Mouse (Mus musculus) common myeloid progenitor, adult 5-6 weeks (primary cell): ENCODE data around the gene Rsad2. TPM values are rescaled to one million over a fixed set of nuclear protein-coding genes. Genes with fewer than 3 reads are reported as not detected.

Experiments used
- ATAC-seq: replicated peaks from 2 replicates; pipeline ENCODE4 v1.8.0; 2016; ENCODE audit warnings: low read depth, mild to moderate bottlenecking, moderate TSS enrichment, inconsistent platforms; ENCODE audit not compliant: poor library complexity, severe bottlenecking
- total RNA-seq: library from RNA; stranded (forward); fragments of 200-1000, 187-1606 nt; gene quantifications from 2 replicates; pipeline ENCODE4 v1.2.3, GENCODE M21; 2017

The Rsad2 gene
- total RNA-seq, 1 experiment from 2014 or later: 4.1 TPM

DNA sequence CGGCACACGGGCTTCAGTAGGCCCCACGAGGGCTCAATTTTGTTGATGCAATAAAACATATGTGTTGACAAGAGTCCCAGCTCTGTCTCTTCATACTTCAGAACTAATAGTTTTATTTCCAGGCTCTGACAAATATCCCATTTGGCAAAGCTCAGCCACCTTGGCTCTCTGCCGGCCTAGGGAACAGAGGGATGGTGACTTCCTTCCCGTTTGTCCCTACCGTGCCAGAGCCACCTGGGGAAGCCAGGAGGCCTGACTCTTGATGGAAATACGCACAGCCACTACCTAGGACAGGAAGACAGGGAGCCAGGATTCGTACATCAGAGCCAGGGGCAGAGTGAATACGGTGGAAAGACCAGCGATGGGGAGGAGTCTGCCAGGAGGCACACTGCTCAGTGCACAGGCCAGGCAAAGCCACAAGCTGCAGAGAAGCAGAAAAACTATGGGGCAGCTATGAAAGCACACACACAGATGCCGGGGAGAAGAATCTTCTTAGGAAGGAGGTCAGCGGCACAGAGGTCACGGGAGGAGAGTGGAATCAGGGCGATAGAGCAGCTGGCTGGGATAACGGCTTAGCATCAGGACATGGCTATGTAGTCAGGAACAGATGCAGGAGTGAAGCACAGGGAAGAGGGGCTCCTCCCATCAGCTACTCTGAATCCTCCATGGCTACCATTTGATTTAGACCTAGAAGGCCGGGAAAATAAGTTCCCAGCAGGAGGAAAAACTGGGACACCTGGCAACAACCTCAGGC lies 52.7 kb downstream of the Rsad2 start:
- ATAC-seq: no peak

DNA sequence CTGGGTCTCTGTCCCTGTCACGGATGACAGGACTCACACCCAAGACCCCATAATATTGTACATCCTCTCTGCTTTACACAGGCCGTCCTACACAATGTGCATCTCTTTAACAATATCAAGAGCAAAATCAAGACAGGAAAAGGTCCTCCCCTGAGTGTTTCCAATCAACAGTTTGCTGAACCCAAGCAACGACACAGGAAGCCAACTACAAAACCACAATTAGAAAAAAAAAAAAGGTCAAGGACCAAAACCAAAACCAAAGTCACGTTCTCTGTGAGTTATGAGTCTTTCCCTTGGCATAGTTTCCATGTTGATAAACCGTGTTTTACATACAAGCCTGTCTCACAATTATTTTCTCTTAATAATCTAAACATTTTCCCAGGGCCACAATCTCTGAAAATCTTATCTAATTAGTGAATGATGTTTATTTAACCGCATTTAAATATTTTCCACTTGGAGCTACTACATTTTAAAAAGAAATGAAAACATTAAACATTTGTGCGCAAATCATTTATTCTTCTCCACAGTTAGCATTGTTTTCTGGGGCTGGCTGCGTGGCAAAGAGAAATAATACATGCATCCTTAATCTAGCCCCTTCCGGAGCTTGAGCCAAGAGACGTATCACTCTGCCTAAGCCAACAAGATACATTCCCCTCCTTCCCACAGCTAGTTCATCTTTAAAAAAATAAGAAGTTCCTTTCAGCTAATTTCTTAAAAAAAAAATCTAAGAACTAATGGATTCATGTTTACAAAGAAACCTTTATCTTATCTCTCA lies 54.4 kb downstream of the Rsad2 start:
- ATAC-seq: peak; percentile 50

DNA sequence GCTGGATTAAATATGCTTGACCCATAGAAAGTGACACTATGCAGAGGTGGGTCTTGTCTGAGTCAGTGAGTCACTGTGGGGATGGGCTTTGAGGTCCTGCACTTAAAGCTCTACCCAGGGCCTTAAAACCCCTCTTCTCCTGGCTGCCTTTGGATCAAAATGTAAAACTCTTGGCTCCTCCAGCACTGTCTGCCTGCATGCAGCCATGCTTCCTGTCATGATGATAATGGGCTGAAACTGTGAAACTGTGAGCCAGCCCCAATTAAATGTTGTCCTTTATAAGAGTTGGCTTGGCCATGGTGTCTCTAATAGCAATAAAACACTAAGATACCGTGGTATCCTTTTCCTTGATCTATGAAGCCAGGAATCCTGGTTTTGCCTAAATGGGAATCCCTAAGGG lies 55.0 kb downstream of the Rsad2 start:
- no peak for ATAC-seq

DNA sequence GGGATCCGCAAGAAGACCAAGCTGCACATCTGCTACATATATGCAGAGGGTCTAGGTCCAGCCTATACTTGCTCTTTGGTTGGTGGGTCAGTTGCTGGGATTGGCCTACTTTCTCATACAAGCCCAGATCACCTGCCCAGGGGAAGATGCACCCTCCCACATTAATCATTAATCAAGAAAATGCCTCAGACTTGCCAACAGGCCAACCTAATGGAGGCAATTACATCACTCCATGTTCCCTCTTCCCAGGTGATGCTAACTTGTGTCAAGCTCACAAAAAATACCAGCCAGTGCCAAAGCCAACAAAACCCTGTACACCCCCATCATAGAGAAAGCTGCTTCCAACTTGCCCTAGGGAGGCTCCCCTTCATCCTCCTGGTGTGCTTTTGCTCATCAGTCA lies 55.5 kb downstream of the Rsad2 start:
- no peak for ATAC-seq

DNA sequence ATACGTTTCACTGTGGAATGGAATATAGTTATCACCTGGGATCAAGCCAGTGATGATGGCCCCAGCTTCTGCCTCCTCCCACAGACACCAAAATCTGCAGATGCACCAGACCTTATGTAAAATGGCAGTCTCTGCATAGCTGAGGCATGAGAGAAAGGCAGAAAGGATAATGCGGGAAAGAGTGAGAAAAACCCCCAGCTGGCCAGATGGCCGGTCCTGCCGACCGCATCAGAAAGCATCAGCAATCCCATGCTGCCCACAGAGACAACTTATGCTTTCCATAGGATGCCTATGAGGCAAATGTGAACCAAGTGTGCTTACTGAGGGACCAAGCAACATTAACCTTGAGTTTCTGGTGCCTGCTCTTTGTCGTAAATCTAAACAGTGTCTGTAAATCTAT lies 56.9 kb downstream of the Rsad2 start:
- ATAC-seq: no peak

DNA sequence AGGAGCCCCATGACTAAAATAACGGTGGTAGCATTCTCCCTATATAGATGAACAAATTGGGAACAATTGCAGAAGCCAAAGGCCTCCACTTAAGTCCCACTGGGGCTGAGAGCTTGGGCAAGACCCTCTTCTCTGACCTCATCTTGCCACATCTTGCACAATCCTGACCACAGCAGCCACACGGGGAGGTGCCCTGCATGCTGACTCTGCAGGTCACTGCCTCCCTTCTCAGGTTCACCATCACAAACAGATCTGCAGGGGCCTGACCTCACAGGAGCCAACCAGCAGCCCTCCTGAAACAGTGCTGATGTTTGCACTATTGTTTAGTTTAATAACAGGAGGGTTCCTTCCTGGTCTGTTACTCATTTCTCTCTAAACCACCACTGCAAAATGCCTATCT lies 57.7 kb downstream of the Rsad2 start:
- peak; percentile 90 for ATAC-seq

DNA sequence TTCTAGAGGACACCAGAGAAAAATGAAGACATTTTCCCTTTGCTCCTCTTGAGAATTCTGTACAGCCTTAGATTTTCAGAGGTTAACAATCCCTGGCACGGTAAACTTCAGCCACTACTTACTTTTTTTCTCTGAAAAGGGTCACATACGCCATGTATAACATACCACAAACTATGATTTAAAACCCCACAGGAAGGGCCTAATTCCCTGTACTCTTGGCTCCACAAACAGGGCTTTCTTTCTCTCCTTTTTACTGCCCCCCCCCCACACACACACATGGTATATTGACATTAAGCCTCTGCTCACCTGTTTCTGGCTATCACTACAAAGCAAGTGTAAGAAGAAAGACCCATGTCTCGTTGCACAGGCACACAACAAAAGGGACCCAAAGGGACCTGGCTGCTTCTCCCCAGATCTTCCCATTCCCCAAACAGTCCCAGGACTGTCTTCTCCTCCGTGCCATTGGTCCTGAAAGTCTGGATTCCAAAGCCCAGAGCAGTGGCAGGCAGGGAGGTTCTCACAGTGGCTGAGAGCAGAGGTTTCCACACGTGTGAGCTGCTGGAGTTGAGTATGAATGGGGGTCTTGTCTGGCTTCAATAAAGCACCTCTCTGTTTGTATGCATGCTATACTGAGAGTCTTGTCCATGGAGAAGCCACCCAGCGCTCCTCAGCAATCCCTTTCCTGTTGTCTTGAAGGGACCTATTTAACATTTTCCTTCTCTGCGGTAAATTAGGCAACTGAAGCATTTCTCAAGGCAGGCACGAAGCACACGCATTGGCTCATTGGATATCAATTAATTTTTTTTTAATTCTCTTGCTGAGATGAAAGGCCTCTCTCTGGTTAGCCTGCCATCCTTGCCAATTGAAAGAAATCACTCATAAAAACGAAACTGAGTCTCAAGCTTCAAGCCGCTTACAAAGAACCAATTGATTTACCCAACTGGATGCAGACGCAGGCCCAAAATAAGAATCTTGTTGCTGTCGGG lies 61.5 kb downstream of the Rsad2 start:
- no peak for ATAC-seq

DNA sequence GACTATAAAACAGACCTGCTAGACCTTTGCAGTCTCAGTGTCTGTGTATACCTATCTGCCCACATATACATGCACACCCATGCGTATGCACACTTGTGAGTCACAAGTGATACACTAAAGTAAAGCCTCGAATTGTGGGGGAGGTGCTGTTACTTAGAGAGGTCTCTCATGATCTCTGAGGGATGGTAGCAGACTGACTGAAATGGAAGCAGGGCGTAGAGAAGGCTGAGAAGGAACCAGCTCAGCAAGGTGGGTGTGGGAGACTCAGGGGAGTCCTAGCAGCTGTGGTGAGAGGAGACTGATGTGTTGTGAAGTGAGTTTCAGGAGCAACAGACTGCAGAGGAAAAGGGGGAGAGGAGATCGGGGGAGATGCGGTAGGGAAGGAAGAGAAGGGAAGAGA lies 63.0 kb downstream of the Rsad2 start:
- ATAC-seq: no peak

Other genes with a start within 250 kb of the Rsad2 start
- 31.0 and 42.0 TPM in 2 replicates for gene Rnf144a, start 41.2 kb downstream of the Rsad2 start, total RNA-seq
- 11.2 and 15.8 TPM in 2 replicates for gene Cmpk2, start 12.8 kb upstream of the Rsad2 start, total RNA-seq